8 mouse cellular contexts compared by ENCODE assay signal in genomic region chr5:135806555-135807262, GRCm38 (mm10). TPM values are rescaled to one million over a fixed set of nuclear protein-coding genes. Genes with fewer than 3 reads are reported as not detected.
DNase-seq lines count a peak whose midpoint lies in the region; ATAC-seq and TF ChIP-seq lines count a peak whose summit lies in the region.

TSS of gene Srrm3 (plus strand) at chr5:135806890.

- peak within 1 kb of the TSS; percentile 11 for H3K4me2 ChIP-seq in heart, embryonic 12.5 days
- H3K4me2 ChIP-seq in liver, embryonic 12.5 days = no peak within 1 kb of the TSS
- peak within 1 kb of the TSS; percentile 21; the same call in 1 of the 2 replicates for H3K4me2 ChIP-seq in stomach, embryonic 15.5 days

- peaks cover 26% of the 10 kb centered on the region for H3K27me3 ChIP-seq in C2C12 (ENCODE audit: control insufficient read depth, insufficient read depth, insufficient read length)
- H3K27me3 ChIP-seq in heart, embryonic 12.5 days (replicated peaks) = peaks cover 10% of the 10 kb centered on the region; the same call in 1 of the 2 replicates
- peaks cover 23% of the 10 kb centered on the region for H3K27me3 ChIP-seq in liver, embryonic 12.5 days (replicated peaks)
- no peaks in the 10 kb centered on the region for H3K27me3 ChIP-seq in stomach, embryonic 15.5 days (replicated peaks)

- no peaks in the 10 kb centered on the region for H3K79me3 ChIP-seq in C2C12 (ENCODE audit: low read depth)

- no peaks in the 10 kb centered on the region for H3K36me3 ChIP-seq in C2C12 (ENCODE audit: control insufficient read depth, insufficient read depth)
- H3K36me3 ChIP-seq in heart, embryonic 12.5 days = no peaks in the 10 kb centered on the region
- no peaks in the 10 kb centered on the region for H3K36me3 ChIP-seq in liver, embryonic 12.5 days
- H3K36me3 ChIP-seq in stomach, embryonic 15.5 days = no peaks in the 10 kb centered on the region

- no peaks in the 10 kb centered on the region for H3K4me1 ChIP-seq in bone marrow macrophage, adult 2 months (ENCODE audit: control insufficient read depth, insufficient read depth, low read length)
- H3K4me1 ChIP-seq in embryonic fibroblast, embryonic 13.5 days (ENCODE audit: control insufficient read depth, insufficient read depth, low read length) = no peaks in the 10 kb centered on the region
- H3K4me1 ChIP-seq in heart, embryonic 12.5 days (replicated peaks) = no peaks in the 10 kb centered on the region; the same call in 1 of the 2 replicates
- H3K4me1 ChIP-seq in liver, embryonic 12.5 days = peaks cover 3% of the 10 kb centered on the region; the same call in 1 of the 2 replicates
- H3K4me1 ChIP-seq in stomach, embryonic 15.5 days = peaks cover 4% of the 10 kb centered on the region; the same call in 1 of the 2 replicates

- 0 out of 2 replicates have a peak, but pooled peaks cover 4% of the 10 kb centered on the region for H3K9me3 ChIP-seq in heart, embryonic 12.5 days (replicated peaks)
- no peaks in the 10 kb centered on the region for H3K9me3 ChIP-seq in liver, embryonic 12.5 days (replicated peaks)
- H3K9me3 ChIP-seq in stomach, embryonic 15.5 days = no peaks in the 10 kb centered on the region

- whole genome bisulfite sequencing in heart, embryonic 12.5 days = 3% methylated on average over 29 of the region's 29 CpGs
- WGBS in liver, embryonic 12.5 days (ENCODE audit: insufficient replicate concordance) = 3% methylated on average over 29 of the region's 29 CpGs
- WGBS in stomach, embryonic 15.5 days = 4% methylated on average over 29 of the region's 29 CpGs

- H3K79me2 ChIP-seq in C2C12 (ENCODE audit: control insufficient read depth, insufficient read depth) = no peaks in the 10 kb centered on the region

- H3K4me3 ChIP-seq in C2C12 (ENCODE audit: insufficient read depth, poor library complexity, severe bottlenecking) = no peak within 1 kb of the TSS
- H3K4me3 ChIP-seq in bone marrow macrophage, adult 2 months (ENCODE audit: insufficient read depth, low read length) = no peak within 1 kb of the TSS
- no peak within 1 kb of the TSS for H3K4me3 ChIP-seq in embryonic fibroblast, embryonic 13.5 days (ENCODE audit: insufficient read depth, low read length)
- no peak within 1 kb of the TSS for H3K4me3 ChIP-seq in heart, embryonic 12.5 days
- H3K4me3 ChIP-seq in liver, embryonic 12.5 days = no peak within 1 kb of the TSS
- H3K4me3 ChIP-seq in stomach, embryonic 15.5 days (replicated peaks) = peak within 1 kb of the TSS; percentile 14

- no peak within 1 kb of the TSS for H3ac ChIP-seq in C2C12 (ENCODE audit: control insufficient read depth, insufficient read length, low read depth)

- peak; percentile 95 for DNase-seq in kidney, postnatal 10 days
- peak; percentile 95 for DNase-seq in neural tube, embryonic 10.5 days (ENCODE audit: extremely low spot score, low spot score)

- no peak for TF ChIP-seq POLR2A in bone marrow macrophage, adult 2 months (IDR thresholded peaks at IDR 0.05; ENCODE audit: borderline replicate concordance, low read depth, low read length)
- no peak for TF ChIP-seq POLR2A in embryonic fibroblast, embryonic 13.5 days (IDR thresholded peaks at IDR 0.05; ENCODE audit: low read depth, low read length)

- peak; percentile 98 for TF ChIP-seq CTCF in C2C12 (IDR thresholded peaks at IDR 0.05; ENCODE audit: control insufficient read depth, insufficient read depth, insufficient read length)
- TF ChIP-seq CTCF in bone marrow macrophage, adult 2 months (IDR thresholded peaks at IDR 0.05; ENCODE audit: low read depth, low read length) = peak; percentile 92
- peak; percentile 99 for TF ChIP-seq CTCF in embryonic fibroblast, embryonic 13.5 days (IDR thresholded peaks at IDR 0.05; ENCODE audit: borderline replicate concordance, insufficient read depth, low read length)

- no peak within 1 kb of the TSS for H3K9ac ChIP-seq in heart, embryonic 12.5 days
- no peak within 1 kb of the TSS for H3K9ac ChIP-seq in liver, embryonic 12.5 days
- no peak within 1 kb of the TSS for H3K9ac ChIP-seq in stomach, embryonic 15.5 days

- peak; percentile 72 for ATAC-seq in heart, embryonic 12.5 days (ENCODE audit: insufficient number of reproducible peaks, low FRiP score)
- ATAC-seq in liver, embryonic 12.5 days = peak; percentile 64; the same call in 1 of the 2 replicates
- peak; percentile 27 for ATAC-seq in stomach, embryonic 15.5 days (ENCODE audit: insufficient read depth, low FRiP score, low read depth)

- no peak within 1 kb of the TSS for H3K27ac ChIP-seq in bone marrow macrophage, adult 2 months (ENCODE audit: insufficient read depth, low read depth, low read length)
- no peak within 1 kb of the TSS for H3K27ac ChIP-seq in embryonic fibroblast, embryonic 13.5 days (ENCODE audit: insufficient read depth, low read length)
- no peak within 1 kb of the TSS for H3K27ac ChIP-seq in heart, embryonic 12.5 days (ENCODE audit: poor library complexity, severe bottlenecking)
- no peak within 1 kb of the TSS for H3K27ac ChIP-seq in liver, embryonic 12.5 days
- H3K27ac ChIP-seq in stomach, embryonic 15.5 days = no peak within 1 kb of the TSS

TF ChIP-seq in C2C12, 6 proteins besides CTCF, POLR2A, EP300 and RAD21:
- TF ChIP-seq MAX (IDR thresholded peaks at IDR 0.05) = peak; percentile 81
- no peak for TF ChIP-seq MYOD1 (IDR thresholded peaks at IDR 0.05; ENCODE audit: control insufficient read depth, insufficient read length, low read depth)

RNA-seq across cellular contexts. Expression of gene Srrm3, which starts in this region (rescaled TPM):
- polyA plus RNA-seq in C2C12 (2012; fragmentation: generic; extraction: Trizol) = not detected
- not detected in 2 replicates for polyA plus RNA-seq in bone marrow macrophage, adult 2 months (2012; ENCODE audit: insufficient read depth, insufficient read length, missing spikeins)
- polyA plus RNA-seq in embryonic fibroblast, embryonic 13.5 days (2011; ENCODE audit: insufficient read length, low read depth, missing spikeins) = not detected in 2 replicates
- 0.22 TPM in 1 of 2 replicates, not detected in the other for polyA plus RNA-seq in heart, embryonic 12.5 days (2016; fragmentation: Nextera tagmentation; extraction: Ambion mirVana)
- polyA plus RNA-seq in liver, embryonic 12.5 days (2016; fragmentation: Nextera tagmentation; extraction: Ambion mirVana) = not detected in 2 replicates
- 2.9 and 4.2 TPM in 2 replicates for polyA plus RNA-seq in stomach, embryonic 15.5 days (2015; fragmentation: Nextera tagmentation; extraction: Ambion mirVana)

Comparison
In these comparisons a context has a peak if more than half of its experiments do, and no peak if none do; other contexts are left out.
1. Peak in ATAC-seq and H3K4me2 ChIP-seq in heart, embryonic 12.5 days; RNA of the gene not detected or under 1 TPM.
2. Peak in ATAC-seq in liver, embryonic 12.5 days; RNA of the gene not detected or under 1 TPM.